Mouse (Mus musculus): ENCODE measurements at regions not wholly inside any gene's neighbourhood (a gene's known extent, or its start where the extent isn't known, plus 50 kb on each side); places are given as distances from the start of the nearest gene placed in this dataset.

DNA sequence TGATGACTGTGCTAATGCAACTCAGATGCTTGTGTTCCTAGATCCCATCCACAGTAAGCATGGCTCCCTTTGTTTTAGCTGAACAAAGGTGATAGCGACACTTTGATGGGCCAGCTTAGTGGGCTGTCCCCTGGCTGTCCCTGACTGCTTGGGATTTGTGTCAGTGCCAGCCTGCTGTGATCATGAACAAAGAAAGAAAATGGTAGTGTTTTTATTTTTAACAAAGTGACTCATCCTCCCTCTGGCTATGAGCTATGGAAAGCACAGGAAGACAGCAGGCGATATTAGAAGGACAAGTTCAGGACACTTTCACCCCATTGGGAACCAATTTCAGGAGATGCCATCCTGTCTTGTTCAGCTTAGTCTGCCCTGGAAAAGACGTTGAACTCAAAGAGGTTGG, 116.4 kb upstream of the Astn2 start:
- TF ChIP-seq ETS1 (IDR thresholded peaks at IDR 0.05; ENCODE audit: low read depth, low read length): no peak
- no peak for TF ChIP-seq ZC3H11A (IDR thresholded peaks at IDR 0.05; ENCODE audit: low read depth, low read length)
- no peak for TF ChIP-seq CHD2 (IDR thresholded peaks at IDR 0.05; ENCODE audit: low read length)
- no peak for TF ChIP-seq USF1 (IDR thresholded peaks at IDR 0.05; ENCODE audit: low read depth, low read length)
- TF ChIP-seq BHLHE40 (IDR thresholded peaks at IDR 0.05; ENCODE audit: borderline replicate concordance, low read depth, low read length): no peak
- TF ChIP-seq CHD1 (IDR thresholded peaks at IDR 0.05; ENCODE audit: low read depth, low read length): no peak
- no peaks in the 10 kb centered on the region for H3K36me3 ChIP-seq (ENCODE audit: control insufficient read depth in 1 of 2, insufficient read depth in 2 of 2, low read length in 2 of 2)
- DNase-seq (ENCODE audit: low read depth, low spot score): no peak
- no peaks in the 10 kb centered on the region for H3K79me2 ChIP-seq (ENCODE audit: control insufficient read depth, insufficient read depth, low read length, poor library complexity)
- no peaks in the 10 kb centered on the region for H3K27me3 ChIP-seq (ENCODE audit: control insufficient read depth in 1 of 2, insufficient read depth in 2 of 2, low read length in 2 of 2)
- no peak overlapping the region for H3K4me3 ChIP-seq (ENCODE audit: control insufficient read depth in 1 of 2, insufficient read depth in 1 of 2, low read depth in 2 of 2, low read length in 2 of 2)
- no peak overlapping the region for H3K9ac ChIP-seq (ENCODE audit: control insufficient read depth, low read depth, low read length, poor library complexity, severe bottlenecking)
- no peak overlapping the region for H3K27ac ChIP-seq (ENCODE audit: control insufficient read depth, low read depth, low read length)
- no peaks in the 10 kb centered on the region for H3K9me3 ChIP-seq (replicated peaks; ENCODE audit: insufficient read depth, low read length)
- no peaks in the 10 kb centered on the region for H3K4me1 ChIP-seq (ENCODE audit: control insufficient read depth in 1 of 2, insufficient read depth in 2 of 2, low read length in 2 of 2)

DNA sequence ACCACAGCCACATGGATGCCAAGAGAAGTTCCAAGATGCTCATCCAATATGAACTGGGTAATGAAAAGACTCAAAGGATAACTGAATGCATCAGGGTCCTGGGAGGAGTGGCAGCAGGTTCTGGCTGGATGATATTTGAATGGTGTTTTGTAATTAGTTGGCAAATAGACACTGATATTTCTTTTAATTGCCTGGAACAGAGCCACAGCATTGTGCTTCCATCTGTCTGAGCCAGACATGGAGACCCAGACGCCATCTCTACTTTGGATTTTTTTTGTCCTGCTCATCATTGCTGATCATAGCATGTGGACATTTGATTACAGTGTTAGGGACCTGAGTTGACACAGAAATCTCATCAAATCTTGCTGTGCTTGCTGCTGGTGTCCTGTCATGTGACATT, 111.4 kb upstream of the Astn2 start:
- no peak overlapping the region for H3K9ac ChIP-seq (ENCODE audit: control insufficient read depth, low read depth, low read length, poor library complexity, severe bottlenecking)
- TF ChIP-seq ZC3H11A (IDR thresholded peaks at IDR 0.05; ENCODE audit: low read depth, low read length): no peak
- no peak for TF ChIP-seq CHD2 (IDR thresholded peaks at IDR 0.05; ENCODE audit: low read length)
- no peak for TF ChIP-seq ELF1 (IDR thresholded peaks at IDR 0.05; ENCODE audit: low read depth, low read length)
- no peak for TF ChIP-seq USF2 (IDR thresholded peaks at IDR 0.05; ENCODE audit: borderline replicate concordance in 1 of 2, insufficient read depth in 1 of 2, low read depth in 1 of 2, low read length in 2 of 2)
- no peak for TF ChIP-seq GABPA (IDR thresholded peaks at IDR 0.05; ENCODE audit: low read depth, low read length)
- no peak for TF ChIP-seq ZKSCAN1 (IDR thresholded peaks at IDR 0.05; ENCODE audit: low read depth, low read length)
- no peak for TF ChIP-seq MYB (IDR thresholded peaks at IDR 0.05; ENCODE audit: low read depth, low read length)
- no peak for TF ChIP-seq MYC (IDR thresholded peaks at IDR 0.05; ENCODE audit: low read depth, low read length)
- no peak for TF ChIP-seq USF1 (IDR thresholded peaks at IDR 0.05; ENCODE audit: low read depth, low read length)
- TF ChIP-seq SIN3A (IDR thresholded peaks at IDR 0.05; ENCODE audit: low read length): no peak
- no peak for TF ChIP-seq NELFE (IDR thresholded peaks at IDR 0.05; ENCODE audit: low read depth, low read length)
- TF ChIP-seq E2F4 (IDR thresholded peaks at IDR 0.05; ENCODE audit: borderline replicate concordance, low read depth, low read length): no peak
- no peak for TF ChIP-seq SMC3 (IDR thresholded peaks at IDR 0.05; ENCODE audit: low read depth, low read length)
- no peak for TF ChIP-seq MAZ (IDR thresholded peaks at IDR 0.05; ENCODE audit: low read depth, low read length)
- no peak for TF ChIP-seq RCOR1 (IDR thresholded peaks at IDR 0.05; ENCODE audit: low read depth, low read length)
- TF ChIP-seq CHD1 (IDR thresholded peaks at IDR 0.05; ENCODE audit: low read depth, low read length): no peak
- TF ChIP-seq RAD21 (IDR thresholded peaks at IDR 0.05; ENCODE audit: low read depth, low read length): no peak
- TF ChIP-seq POLR2AphosphoS2 (IDR thresholded peaks at IDR 0.05; ENCODE audit: low read length): no peak
- no peak for TF ChIP-seq POLR2A (IDR thresholded peaks at IDR 0.05; ENCODE audit: control insufficient read depth in 1 of 2, insufficient read depth in 1 of 2, low read depth in 1 of 2, low read length in 2 of 2, poor library complexity in 1 of 2)
- H3K27me3 ChIP-seq (ENCODE audit: control insufficient read depth in 1 of 2, insufficient read depth in 2 of 2, low read length in 2 of 2): no peaks in the 10 kb centered on the region
- H3K27ac ChIP-seq (ENCODE audit: control insufficient read depth, low read depth, low read length): no peak overlapping the region
- H3K4me1 ChIP-seq (ENCODE audit: control insufficient read depth in 1 of 2, insufficient read depth in 2 of 2, low read length in 2 of 2): no peaks in the 10 kb centered on the region
- no peak for DNase-seq (ENCODE audit: low read depth, low spot score)
- no peaks in the 10 kb centered on the region for H3K36me3 ChIP-seq (ENCODE audit: control insufficient read depth in 1 of 2, insufficient read depth in 2 of 2, low read length in 2 of 2)
- no peak overlapping the region for H3K4me3 ChIP-seq (ENCODE audit: control insufficient read depth in 1 of 2, insufficient read depth in 1 of 2, low read depth in 2 of 2, low read length in 2 of 2)
- no peaks in the 10 kb centered on the region for H3K9me3 ChIP-seq (replicated peaks; ENCODE audit: insufficient read depth, low read length)
- no peaks in the 10 kb centered on the region for H3K79me2 ChIP-seq (ENCODE audit: control insufficient read depth, insufficient read depth, low read length, poor library complexity)
